Mouse (Mus musculus) thymus, adult 2 months (tissue): ENCODE measurements at regions not wholly inside any gene's neighbourhood (a gene's known extent, or its start where the extent isn't known, plus 50 kb on each side); places are given as distances from the start of the nearest gene placed in this dataset.

ENCODE experiments used
- DNase-seq: peaks from one replicate; pipeline ENCODE4 v3.0.0; 2021
- H3K27ac ChIP-seq: fragments of 200-500 bp; 2 replicates; pipeline ENCODE4 v1.5.1; 2012; ENCODE audit warnings: low read length, control low read depth; ENCODE audit not compliant: control insufficient read depth, insufficient read depth
- H3K27me3 ChIP-seq: fragments of 200-500 bp; 2 replicates; pipeline ENCODE4 v1.6.1; 2012; ENCODE audit warnings: mild to moderate bottlenecking, low read length, moderate library complexity, mixed read lengths; ENCODE audit not compliant: control insufficient read depth, insufficient read depth
- H3K36me3 ChIP-seq: fragments of 200-500 bp; 2 replicates; pipeline ENCODE4 v1.6.1; 2012; ENCODE audit warnings: mild to moderate bottlenecking, low read length, moderate library complexity; ENCODE audit not compliant: control insufficient read depth, insufficient read depth
- H3K4me1 ChIP-seq: fragments of 200-500 bp; replicated peaks from 2 replicates; pipeline ENCODE4 v1.6.1; 2012; ENCODE audit warnings: low read length; ENCODE audit not compliant: control insufficient read depth, insufficient read depth
- H3K4me3 ChIP-seq: fragments of 200-500 bp; 2 replicates; pipeline ENCODE4 v1.5.1; 2012; ENCODE audit warnings: mild to moderate bottlenecking, low read length, control low read depth, moderate library complexity; ENCODE audit not compliant: control insufficient read depth, insufficient read depth
- CTCF ChIP-seq: fragments of 200-500 bp; IDR thresholded peaks from 2 replicates; pipeline ENCODE4 v1.5.1; 2012; ENCODE audit warnings: mild to moderate bottlenecking, control low read depth, low read length, moderate library complexity, borderline replicate concordance; ENCODE audit not compliant: control insufficient read depth, poor library complexity, insufficient read depth; ENCODE audit errors: extremely low read depth
- POLR2A ChIP-seq: fragments of 200-500 bp; IDR thresholded peaks from 2 replicates; pipeline ENCODE4 v1.6.1; 2012; ENCODE audit warnings: mild to moderate bottlenecking, low read length, control low read depth, moderate library complexity; ENCODE audit not compliant: control insufficient read depth, poor library complexity, insufficient read depth; ENCODE audit errors: extremely low read depth
- WGBS: fragments of 180-500 bp; shearing (Covaris S2); methylation state at CpG from one replicate; pipeline ENCODE4 v1.1.7; 2018; 5-methylcytosine and 5-hydroxymethylcytosine counted together

- no peaks in the 10 kb centered on the region for H3K4me1 ChIP-seq
- H3K4me3 ChIP-seq: no peak overlapping the region
- TF ChIP-seq POLR2A (no peak), CTCF (no peak)
- no peaks in the 10 kb centered on the region for H3K27me3 ChIP-seq
- DNase-seq: no peak
- no peaks in the 10 kb centered on the region for H3K36me3 ChIP-seq
- WGBS: 91% methylated on average over 3 of the region's 3 CpGs
- H3K27ac ChIP-seq: no peak overlapping the region
Measured at GRCm38 (mm10) chr5:51930416-51930815, 259.9 kb downstream of the Dhx15 start.

GRCm38 (mm10) chr5:51928801-51929200 lies 261.5 kb downstream of the Dhx15 start:
- H3K4me1 ChIP-seq: no peaks in the 10 kb centered on the region
- H3K27me3 ChIP-seq: no peaks in the 10 kb centered on the region
- no peak for TF ChIP-seq CTCF
- TF ChIP-seq POLR2A: no peak
- no peak for DNase-seq
- no peaks in the 10 kb centered on the region for H3K36me3 ChIP-seq
- WGBS: 91% methylated on average over 3 of the region's 3 CpGs
- no peak overlapping the region for H3K4me3 ChIP-seq
- no peak overlapping the region for H3K27ac ChIP-seq

DNA sequence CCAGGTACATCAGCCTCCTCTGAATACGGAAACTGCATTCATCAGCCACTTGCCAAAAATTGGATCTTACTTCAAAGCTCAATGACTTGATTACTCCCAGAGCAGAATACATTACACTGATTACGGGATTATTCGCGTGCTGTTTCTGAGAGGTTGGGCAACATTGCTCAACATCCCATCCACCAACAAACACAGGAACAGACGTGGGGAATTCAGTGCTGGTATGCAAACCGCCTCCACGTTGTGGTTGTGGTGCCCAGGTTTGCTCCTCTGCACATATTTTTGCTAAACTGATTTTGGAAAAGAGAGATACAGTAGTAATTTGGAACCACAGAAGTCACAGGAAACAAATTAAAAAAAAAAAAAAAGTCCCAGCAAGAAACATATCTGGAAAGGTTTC lies 266.9 kb downstream of the Dhx15 start:
- H3K4me1 ChIP-seq: no peaks in the 10 kb centered on the region
- no peak overlapping the region for H3K4me3 ChIP-seq
- H3K27me3 ChIP-seq: no peaks in the 10 kb centered on the region
- no peak for DNase-seq
- H3K27ac ChIP-seq: no peak overlapping the region
- WGBS: 84% methylated on average over 7 of the region's 7 CpGs
- TF ChIP-seq CTCF (no peak), POLR2A (no peak)
- no peaks in the 10 kb centered on the region for H3K36me3 ChIP-seq

- TF ChIP-seq POLR2A: no peak
- no peak for TF ChIP-seq CTCF
- WGBS: 59% methylated on average over 5 of the region's 5 CpGs
Measured at GRCm38 (mm10) chr5:51922973-51923372, 267.3 kb downstream of the Dhx15 start.

DNA sequence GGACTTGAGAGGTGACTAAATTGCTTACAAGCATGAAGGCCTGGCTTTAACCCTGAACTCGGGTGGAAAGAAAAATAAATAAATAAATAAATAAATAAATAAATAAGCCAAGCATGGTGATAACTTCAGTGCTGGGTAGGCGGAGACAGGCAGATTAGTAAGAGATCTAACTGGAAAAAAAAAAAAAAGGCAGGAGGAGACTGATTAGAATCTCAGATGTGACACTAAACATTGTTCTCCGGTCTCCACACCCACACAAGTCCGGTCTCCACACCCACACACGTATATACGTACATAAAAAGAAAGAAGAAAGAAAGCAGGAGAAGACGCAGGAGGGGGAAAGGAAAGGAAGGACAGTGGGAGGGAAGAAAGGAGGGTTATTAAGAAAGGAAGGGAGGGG lies 267.8 kb downstream of the Dhx15 start:
- no peak for DNase-seq
- no peaks in the 10 kb centered on the region for H3K27me3 ChIP-seq
- WGBS: 82% methylated on average over 7 of the region's 7 CpGs
- H3K36me3 ChIP-seq: no peaks in the 10 kb centered on the region
- no peak overlapping the region for H3K4me3 ChIP-seq
- no peaks in the 10 kb centered on the region for H3K4me1 ChIP-seq
- no peak for TF ChIP-seq CTCF
- H3K27ac ChIP-seq: no peak overlapping the region

More at GRCm38 (mm10) chr5:51922973-51923372, 267.3 kb downstream of the Dhx15 start:
- H3K27ac ChIP-seq: no peak overlapping the region
- H3K27me3 ChIP-seq: no peaks in the 10 kb centered on the region
- H3K36me3 ChIP-seq: no peaks in the 10 kb centered on the region
- no peak for DNase-seq
- H3K4me3 ChIP-seq: no peak overlapping the region
- no peaks in the 10 kb centered on the region for H3K4me1 ChIP-seq

DNA sequence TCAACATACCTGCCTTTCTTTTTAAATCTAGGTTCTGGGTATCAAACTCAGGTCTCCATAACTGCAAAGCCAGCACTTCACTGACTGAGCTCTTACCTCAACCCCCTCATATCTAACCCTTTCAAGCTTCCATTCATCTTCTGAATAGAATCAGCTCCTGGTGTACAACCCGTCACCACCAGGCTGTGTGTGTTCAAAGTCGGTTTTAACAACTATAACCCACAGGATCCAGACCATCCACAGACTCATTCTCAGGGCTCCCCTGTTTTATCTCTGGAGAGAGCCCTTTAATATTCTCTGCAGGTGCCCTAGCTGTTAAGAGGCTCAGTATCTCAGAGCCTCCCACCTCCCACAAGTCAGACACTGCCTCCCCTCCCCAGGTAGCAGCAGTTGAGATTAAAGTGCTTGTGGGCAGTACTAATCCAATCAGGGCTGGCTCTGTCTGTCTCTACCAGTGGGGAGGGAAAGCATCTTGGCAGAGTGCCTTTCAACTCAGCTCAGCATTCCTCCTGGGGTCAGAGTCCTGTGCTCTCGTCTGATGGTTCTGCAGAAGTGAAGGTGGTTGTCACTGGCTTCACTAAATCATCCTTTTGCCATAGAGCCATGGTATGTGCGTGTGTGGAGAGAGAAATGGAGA lies 272.4 kb downstream of the Dhx15 start:
- DNase-seq: no peak
- H3K36me3 ChIP-seq: no peaks in the 10 kb centered on the region
- 59% methylated on average over 4 of the region's 4 CpGs for WGBS
- H3K4me3 ChIP-seq: no peak overlapping the region
- H3K27me3 ChIP-seq: no peaks in the 10 kb centered on the region
- no peak overlapping the region for H3K27ac ChIP-seq
- no peaks in the 10 kb centered on the region for H3K4me1 ChIP-seq
- TF ChIP-seq CTCF: no peak
- no peak for TF ChIP-seq POLR2A

GRCm38 (mm10) chr5:51914731-51915130 lies 275.6 kb downstream of the Dhx15 start:
- Histone ChIP-seq H3K27ac (no peak overlapping the region), H3K27me3 (no peaks in the 10 kb centered on the region), H3K36me3 (no peaks in the 10 kb centered on the region), H3K4me1 (no peaks in the 10 kb centered on the region), H3K4me3 (no peak overlapping the region)
- TF ChIP-seq CTCF (no peak), POLR2A (no peak)
- no peak for DNase-seq
- 87% methylated on average over 6 of the region's 6 CpGs for WGBS
